Mouse (Mus musculus) layer of hippocampus, adult 18-20 months (tissue): Measurements from ENCODE around the gene Pgam5. TPM values are rescaled to one million over a fixed set of nuclear protein-coding genes. Genes with fewer than 3 reads are reported as not detected.

ENCODE experiments used
- DNase-seq, 2 experiments: peaks; one replicate each; pipeline ENCODE4 v3.0.0; 2022; ENCODE audit warnings: low spot score in 2 of 2
- total RNA-seq, 2 experiments: library from RNA; stranded (reverse); gene quantifications; 2 replicates each; pipeline ENCODE4 v1.2.3; 2021

The Pgam5 gene
- total RNA-seq, 2 experiments from 2014 or later = 52.7 to 60.8 TPM

- peak; percentile 85 to 93 for DNase-seq
Observed at GRCm38 (mm10) chr5:110230780-110231461, 38.8 kb downstream of the Pgam5 start, which contains the start of gene Ankle2. Ankle2 (plus strand) TSS chr5:110231004.

GRCm38 (mm10) chr5:110230401-110230779, 39.3 kb downstream of the Pgam5 start:
- no peak for DNase-seq

GRCm38 (mm10) chr5:110227336-110227883, 42.3 kb downstream of the Pgam5 start:
- no peak for DNase-seq

- no peak for DNase-seq
Observed at GRCm38 (mm10) chr5:110225056-110225455, 44.7 kb downstream of the Pgam5 start.

GRCm38 (mm10) chr5:110222757-110223156, 47.0 kb downstream of the Pgam5 start:
- DNase-seq = peak in 1 of 2 experiments; percentile 9

GRCm38 (mm10) chr5:110220331-110220730, 49.4 kb downstream of the Pgam5 start:
- no peak for DNase-seq

- DNase-seq = no peak
Observed at GRCm38 (mm10) chr5:110216780-110217179, 52.9 kb downstream of the Pgam5 start.

GRCm38 (mm10) chr5:110211312-110211711, 58.4 kb downstream of the Pgam5 start:
- DNase-seq = no peak

Other genes with a start within 250 kb of the Pgam5 start
- gene Gm17655, start 197.4 kb downstream of the Pgam5 start, total RNA-seq = 10 to 100 TPM in 1 of 2 experiments, 1 to 10 TPM in 1; 9.5 to 12.9 TPM
- under 1 TPM; 0.40 to 0.43 TPM for gene Gm35315, start 175.5 kb downstream of the Pgam5 start, total RNA-seq
- gene Plcxd1, start 169.9 kb downstream of the Pgam5 start, total RNA-seq = 1 to 10 TPM; 5.0 to 5.1 TPM
- gene Gtpbp6, start 161.7 kb downstream of the Pgam5 start, total RNA-seq = 10 to 100 TPM; 77.8 to 81.5 TPM
- 10 to 100 TPM; 15.3 to 16.2 TPM for gene Zfp605, start 159.8 kb downstream of the Pgam5 start, total RNA-seq
- gene Chfr, start 134.1 kb downstream of the Pgam5 start, total RNA-seq = 10 to 100 TPM; 37.3 to 46.6 TPM
- gene Golga3, start 93.2 kb downstream of the Pgam5 start, total RNA-seq = 10 to 100 TPM; 47.9 to 49.6 TPM
- gene Ankle2, start 38.9 kb downstream of the Pgam5 start, total RNA-seq = 10 to 100 TPM; 43.5 to 48.0 TPM
- 10 to 100 TPM; 11.5 to 15.5 TPM for gene Pxmp2, start 16.3 kb upstream of the Pgam5 start, total RNA-seq
- gene Pole, start 16.4 kb upstream of the Pgam5 start, total RNA-seq = 1 to 10 TPM; 1.1 to 1.5 TPM
- gene P2rx2, start 73.3 kb upstream of the Pgam5 start, total RNA-seq = not detected
- gene Lrcol1, start 74.8 kb upstream of the Pgam5 start, total RNA-seq = not detected
- gene Fbrsl1, start 178.6 kb upstream of the Pgam5 start, total RNA-seq = 10 to 100 TPM; 81.1 to 88.2 TPM